Mouse (Mus musculus): Measurements from ENCODE around the gene Rps5.

GRCm38 (mm10) chr7:12901517-12901916, 20.6 kb upstream of the Rps5 start:
- TF ChIP-seq CTCF (IDR thresholded peaks at IDR 0.05; ENCODE audit: insufficient read depth, low read length) (no peak), POLR2A (IDR thresholded peaks at IDR 0.05; ENCODE audit: borderline replicate concordance, extremely low read depth, low read depth, low read length) (no peak)
